Mouse (Mus musculus): ENCODE results near the gene Calr3.

- TF ChIP-seq GATA1 (IDR thresholded peaks at IDR 0.05; ENCODE audit: low read length): no peak
- TF ChIP-seq TAL1 (IDR thresholded peaks at IDR 0.05; ENCODE audit: low read length): no peak
These were observed 7.8 kb upstream of the Calr3 start for GRCm38 (mm10) chr8:72451516-72451915.
